Mouse (Mus musculus) liver, adult 2 months (tissue): ENCODE data around the gene Pak1ip1.

ENCODE experiments used
- CTCF ChIP-seq: fragments of 200-500 bp; IDR thresholded peaks from 2 replicates; pipeline ENCODE4 v1.5.1; 2011; ENCODE audit warnings: low read depth, low read length, control low read depth
- POLR2A ChIP-seq: fragments of 200-500 bp; IDR thresholded peaks from 2 replicates; pipeline ENCODE4 v1.6.1; 2011; ENCODE audit warnings: low read length, control low read depth; ENCODE audit not compliant: insufficient read depth; ENCODE audit errors: extremely low read depth

- TF ChIP-seq CTCF (no peak), POLR2A (no peak)
Measured at GRCm38 (mm10) chr13:41051965-41052364, 51.1 kb downstream of the Pak1ip1 start.
